Mouse (Mus musculus) adrenal gland, adult 2 months (tissue): ENCODE measurements at regions not wholly inside any gene's neighbourhood (a gene's known extent, or its start where the extent isn't known, plus 50 kb on each side); places are given as distances from the start of the nearest gene placed in this dataset.

Experiments
- DNase-seq: peaks from one replicate; pipeline ENCODE4 v3.0.0; 2021

DNA sequence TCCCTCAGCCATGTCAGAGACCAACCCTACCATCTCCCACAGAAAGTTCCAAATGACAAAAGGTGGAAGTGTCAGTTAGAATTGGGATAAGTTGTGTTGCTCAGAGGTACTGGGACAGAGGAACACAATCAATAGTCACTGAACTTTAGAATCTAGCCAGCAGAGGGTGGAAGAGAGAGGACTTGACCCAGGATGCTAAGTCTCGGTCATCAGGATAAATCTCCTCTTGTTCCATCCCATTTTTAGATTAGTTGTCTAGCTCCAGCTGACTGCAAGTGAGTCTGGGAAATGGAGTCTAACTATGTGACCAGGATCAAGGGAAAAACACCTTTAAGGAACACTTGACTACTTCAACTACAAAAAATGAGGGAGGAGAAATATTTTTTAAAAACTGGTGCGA is 91.5 kb downstream of the Fam84b start:
- peak; percentile 11 for DNase-seq

DNA sequence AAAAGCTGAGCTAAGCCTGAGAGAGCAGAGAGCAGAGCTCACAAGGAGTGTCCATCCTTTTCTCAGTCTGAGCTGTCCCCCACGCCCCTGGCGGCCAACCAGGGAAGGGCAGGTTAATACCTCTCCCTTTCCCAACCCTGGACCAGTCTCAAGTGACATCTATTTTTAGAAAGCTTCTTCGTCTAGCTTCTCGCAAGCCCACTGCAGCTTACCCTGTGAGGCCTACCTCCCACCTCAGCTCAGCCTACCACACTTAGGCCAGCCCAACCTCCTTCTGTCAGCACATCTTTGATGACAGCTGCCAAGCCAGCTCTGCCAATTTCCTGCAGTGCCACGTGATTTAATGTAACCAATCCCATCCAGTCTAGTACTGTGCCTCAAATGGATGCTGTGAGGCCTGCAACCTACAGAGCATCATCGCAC is 93.6 kb downstream of the Fam84b start:
- DNase-seq, result peak; percentile 70

DNA sequence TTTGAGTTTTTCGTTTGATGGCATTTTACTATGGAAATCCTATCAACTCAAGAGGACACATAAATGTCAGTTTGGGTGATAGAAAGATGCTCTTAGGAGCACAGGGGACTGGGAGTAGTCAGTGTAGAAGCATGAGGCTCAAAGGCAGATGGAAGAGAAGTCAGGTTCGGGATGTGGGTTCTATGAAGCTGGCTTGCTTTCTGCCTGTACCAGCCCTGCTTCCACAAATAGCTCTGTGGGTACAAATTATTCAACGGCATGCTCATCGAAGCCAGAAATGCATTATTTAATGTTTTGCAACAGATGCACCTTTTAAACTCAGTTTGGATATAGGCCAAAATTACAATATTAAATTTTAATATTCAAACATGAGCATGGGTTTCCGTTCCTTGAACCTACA is 99.3 kb downstream of the Fam84b start:
- no peak for DNase-seq

DNA sequence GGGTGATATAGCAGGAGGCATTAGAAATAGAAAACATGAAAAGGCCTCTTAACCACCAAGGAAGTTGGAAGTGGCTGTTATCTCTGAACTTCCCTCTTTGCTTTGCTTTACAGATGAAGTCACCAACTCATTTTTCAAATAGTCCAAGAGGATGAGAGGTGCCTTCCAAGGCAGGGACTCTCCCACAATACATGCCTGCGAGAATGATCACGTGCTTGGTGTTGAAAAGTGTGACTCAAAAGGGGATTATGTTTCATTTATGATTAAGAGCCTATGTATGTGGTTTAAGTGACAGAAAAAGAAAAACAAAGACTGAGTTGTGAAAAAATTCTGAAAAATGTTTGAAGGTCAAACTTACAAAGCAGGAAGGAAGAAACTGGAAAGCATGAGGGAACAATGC is 114.0 kb downstream of the Fam84b start:
- no peak for DNase-seq

DNA sequence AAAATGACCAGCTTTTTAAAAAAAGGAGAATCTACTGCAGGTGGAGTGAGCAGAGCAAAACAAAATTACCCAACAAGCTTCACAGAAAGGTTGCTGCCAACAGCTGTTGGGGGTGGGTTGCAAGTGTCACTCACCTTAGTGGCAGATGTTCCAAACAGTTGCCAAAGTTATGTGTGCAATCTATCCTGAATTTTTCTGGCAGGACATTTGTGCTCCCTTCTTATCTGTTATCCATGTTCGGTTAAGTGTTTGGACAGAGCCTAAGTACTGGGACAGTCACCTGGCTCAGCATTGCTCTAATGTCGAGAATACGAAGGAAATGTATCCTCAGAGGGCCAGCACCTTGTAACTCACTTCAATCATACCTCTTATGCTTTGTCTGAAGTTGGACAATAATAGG is 115.3 kb downstream of the Fam84b start:
- DNase-seq, result no peak

DNA sequence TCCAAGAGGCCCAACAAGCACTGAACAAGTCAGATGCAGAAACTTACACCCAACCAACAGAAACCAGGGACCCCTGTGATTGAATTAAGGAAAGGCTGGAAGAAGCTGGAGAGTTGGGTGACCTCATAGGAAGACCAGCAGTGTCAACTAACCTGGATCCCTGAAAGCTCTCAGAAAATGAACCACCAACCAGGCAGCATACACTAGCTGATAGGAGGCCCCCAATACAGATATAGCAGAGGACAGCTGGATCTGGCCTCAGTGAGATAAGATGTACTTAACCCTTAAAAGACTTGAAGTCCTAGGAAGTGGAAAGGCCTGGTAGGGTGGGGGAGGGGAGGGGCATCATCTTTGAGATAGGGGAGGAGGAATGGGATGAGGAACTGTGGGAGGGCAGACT is 121.2 kb downstream of the Fam84b start:
- no peak for DNase-seq

DNA sequence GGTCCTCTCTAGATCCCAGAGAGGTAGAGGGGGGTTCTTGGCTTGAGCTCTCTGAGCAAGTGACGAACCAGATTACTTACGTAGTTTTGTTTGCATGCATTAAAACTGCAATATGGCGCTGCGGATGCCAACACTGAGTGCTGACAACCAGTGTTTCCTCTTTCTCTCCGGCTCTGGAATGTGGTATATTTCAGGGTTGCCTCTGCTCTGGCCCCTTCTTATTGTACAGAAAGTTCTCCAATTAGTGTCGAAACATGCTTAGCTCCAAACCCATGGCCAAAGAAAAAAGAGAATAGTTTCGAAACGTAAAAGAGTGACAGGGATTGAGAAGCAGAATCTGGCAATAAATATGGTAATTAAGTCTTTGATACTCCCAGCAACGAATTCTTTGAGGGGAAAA is 124.8 kb downstream of the Fam84b start:
- DNase-seq, result no peak

DNA sequence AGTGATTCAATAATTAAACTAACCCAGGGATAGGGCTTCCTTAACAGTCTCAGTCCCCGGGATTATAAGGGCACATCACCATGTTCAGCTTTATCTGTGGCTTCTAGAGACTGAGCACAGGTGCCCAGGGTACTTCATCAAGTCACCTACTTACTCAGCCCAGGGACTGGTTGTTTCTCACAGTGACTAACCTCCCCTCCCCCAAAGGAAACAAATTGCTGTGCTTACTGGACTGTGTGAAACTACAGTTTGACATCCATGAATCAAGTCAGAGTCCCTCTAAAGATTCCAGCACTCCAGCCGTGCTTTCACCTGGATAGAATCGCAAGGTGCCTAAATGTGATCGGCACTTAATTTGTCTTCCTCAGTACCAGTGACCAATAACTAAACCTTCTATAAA is 125.2 kb downstream of the Fam84b start:
- DNase-seq, result no peak

DNA sequence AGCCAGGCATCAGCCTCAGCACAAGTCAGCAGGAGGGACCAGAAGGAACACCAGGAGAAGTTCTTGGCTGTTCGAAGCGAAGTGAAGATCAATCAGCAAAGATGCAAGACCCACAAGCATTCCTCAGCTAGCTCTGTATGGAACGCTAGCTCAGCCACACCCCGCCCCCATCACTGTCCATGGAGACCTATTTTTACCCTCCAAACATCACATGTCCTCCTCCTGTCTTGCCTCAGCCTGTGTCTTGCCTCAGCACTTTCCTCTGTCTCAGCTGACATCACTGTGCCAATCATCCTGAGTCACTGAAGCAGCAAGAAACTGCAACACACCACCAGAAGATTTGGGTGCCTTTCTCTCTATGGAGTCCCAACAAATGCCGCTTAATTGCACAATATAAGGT is 134.2 kb downstream of the Fam84b start:
- DNase-seq, result no peak

DNA sequence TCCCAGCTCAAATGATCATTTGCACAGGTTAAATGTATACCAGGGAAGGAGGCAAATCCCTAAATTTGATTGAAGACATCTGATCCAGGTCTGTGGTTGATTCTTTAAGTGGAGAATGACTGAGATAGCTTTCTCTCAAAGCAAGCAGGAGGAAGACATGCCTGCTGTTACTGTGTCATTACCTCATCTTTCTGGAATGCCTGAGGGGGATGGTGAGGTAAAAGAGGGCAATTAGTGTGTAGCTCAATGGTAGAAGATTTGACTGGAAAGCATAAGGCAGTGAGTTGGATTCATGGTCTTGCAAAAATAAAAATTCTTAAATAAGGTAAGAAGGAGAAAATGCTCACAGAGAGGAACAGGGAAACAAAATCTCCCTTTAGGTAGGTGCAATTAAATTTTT is 144.9 kb downstream of the Fam84b start:
- no peak for DNase-seq

DNA sequence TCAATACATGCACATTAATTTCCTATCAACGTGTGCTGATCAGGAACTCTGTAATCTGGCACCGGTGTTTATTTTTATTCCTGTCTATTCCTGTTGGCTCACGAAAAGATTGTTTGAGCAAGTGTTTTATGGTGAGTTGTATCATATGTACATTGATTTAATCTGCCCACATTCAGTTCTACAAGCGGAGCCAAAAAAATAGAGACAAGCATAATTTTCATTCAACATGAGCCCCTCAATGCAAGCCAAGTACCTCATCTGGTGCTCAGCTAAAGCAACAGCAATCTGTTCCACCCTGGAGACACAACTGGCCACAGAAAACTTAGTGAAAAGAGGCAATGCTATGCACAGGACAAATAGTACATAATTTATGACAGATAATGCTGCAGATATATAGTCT is 147.6 kb downstream of the Fam84b start:
- no peak for DNase-seq

DNA sequence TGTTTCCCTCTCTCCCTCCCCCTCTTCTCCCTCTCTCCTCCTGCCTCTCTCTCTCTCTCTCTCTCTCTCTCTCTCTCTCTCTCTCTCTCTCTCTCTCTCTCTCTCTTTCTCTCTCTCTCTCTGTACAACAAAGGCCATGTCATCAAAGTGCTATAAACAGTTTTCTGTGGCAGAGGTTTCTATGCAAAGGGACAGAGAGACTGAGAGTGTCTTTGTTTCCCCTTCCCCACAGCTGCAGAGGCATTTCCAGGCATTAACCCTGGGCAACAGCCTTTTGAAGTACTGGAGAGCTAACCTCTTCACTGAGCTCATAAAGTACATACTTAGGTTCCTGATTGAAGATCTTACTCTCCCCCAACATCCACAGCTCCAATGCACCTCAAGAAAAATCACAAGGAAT is 152.3 kb downstream of the Fam84b start:
- DNase-seq, result no peak

DNA sequence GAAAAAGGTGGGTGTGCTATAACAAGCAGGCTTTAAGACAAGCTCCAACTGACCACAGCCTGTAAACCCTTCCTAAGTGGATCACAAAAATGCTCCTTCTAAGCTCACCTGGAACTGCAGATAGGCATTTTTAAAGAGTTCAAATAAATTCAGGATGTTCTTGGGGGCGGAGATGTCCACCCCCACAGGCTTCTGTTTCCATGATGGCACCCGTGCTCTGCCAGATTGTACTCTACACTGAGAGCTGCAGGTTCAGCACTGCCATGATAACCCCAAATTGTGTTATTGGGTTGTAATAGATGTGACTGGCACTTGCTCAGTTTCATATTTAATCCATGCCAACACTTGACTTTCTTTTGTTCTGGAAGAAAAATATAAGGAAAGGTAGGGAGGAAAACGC is 158.8 kb downstream of the Fam84b start:
- DNase-seq, result no peak

DNA sequence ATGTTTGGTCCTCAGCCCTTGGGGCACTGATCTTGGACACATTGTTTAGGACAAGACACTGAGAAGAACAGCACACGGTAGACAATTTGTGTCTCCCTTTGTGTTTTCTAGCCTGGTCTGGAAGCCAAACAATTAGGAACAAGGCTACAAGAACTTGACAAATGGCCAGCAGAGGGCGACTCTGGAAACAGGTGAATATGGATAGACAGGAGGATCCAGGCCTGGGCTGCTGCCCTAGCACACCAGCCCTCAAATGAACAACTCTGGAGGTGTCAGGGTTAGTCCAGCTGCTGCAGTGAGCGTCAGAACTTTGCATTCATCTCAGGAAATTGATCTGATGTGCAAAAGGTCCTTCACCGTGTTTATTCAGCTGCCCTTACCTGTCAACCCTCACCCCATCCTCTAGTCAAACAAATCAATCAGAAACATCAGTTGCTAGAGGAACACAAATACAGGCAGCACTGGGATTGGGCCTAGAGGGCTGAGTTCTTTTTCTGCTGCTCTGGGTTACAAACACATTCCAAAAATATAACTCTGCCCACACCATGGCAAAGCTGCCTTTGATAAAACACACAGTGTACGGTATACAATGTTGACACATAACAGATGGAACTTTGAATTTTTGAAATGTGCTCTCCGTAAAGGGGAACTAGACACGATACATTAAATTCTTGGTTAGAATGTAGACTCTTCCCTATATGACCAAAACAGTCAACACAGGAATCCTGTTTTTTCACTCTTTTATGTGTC is 159.7 kb downstream of the Fam84b start:
- DNase-seq, result peak; percentile 20

DNA sequence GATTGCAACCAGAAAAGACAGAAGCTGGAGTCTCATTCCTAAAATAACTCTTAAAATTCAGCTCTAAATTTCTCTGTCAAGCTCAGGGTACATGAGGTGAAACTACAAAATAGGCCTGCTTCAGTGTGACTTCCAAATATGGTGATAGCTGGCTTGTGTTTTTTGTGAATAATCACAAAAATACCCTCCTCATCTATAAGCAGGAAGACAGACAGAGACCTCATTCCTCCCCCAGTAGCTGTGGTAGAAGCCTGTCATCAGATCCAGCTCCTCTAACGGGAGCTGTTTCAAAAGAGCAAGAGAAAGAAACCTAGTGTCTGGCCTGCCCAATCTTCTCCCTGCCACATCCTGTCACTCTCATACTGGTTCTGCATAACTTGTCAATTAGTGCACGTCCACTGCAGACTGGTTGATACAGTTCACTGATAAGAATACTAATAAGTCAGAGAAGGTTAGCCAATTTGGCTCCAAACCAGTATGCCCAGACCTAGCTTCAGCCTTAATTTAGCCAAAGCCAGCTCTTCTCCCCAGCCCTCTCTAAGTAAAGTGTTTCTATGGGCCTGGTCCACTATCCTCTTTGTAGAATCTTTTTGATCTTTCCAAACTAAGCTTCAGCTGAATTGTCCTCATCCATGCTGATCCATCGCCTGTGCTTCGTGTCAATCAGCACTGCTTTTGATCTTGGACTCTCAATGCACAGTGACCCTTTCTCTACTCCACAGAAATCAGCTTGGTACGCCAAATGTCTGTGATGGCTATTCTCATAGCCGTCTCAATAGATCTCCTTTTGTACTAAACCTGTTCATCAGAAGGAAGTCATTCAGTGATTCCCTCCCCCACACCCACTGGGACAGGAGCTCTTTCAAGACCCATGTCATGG is 160.6 kb downstream of the Fam84b start:
- DNase-seq, result no peak

DNA sequence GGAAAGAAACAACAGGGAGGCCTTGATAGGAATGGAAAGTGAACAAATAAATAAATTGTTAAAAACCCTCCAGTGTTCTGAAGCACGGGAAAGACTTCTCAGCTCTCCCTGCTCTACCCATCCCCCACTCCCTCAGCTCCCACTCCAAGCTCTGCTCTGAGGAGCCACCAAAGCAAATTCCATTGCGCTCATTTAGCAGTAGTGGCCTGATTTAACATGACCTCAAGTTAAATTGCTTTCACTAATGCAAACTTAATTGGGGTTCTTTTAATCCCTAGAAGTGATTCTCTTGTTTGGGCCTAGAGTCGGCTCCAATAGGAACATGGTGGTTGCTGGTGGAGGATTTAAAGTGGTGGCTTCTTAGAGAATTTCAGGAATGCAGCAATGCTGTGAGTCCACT is 161.4 kb downstream of the Fam84b start:
- DNase-seq, result no peak

DNA sequence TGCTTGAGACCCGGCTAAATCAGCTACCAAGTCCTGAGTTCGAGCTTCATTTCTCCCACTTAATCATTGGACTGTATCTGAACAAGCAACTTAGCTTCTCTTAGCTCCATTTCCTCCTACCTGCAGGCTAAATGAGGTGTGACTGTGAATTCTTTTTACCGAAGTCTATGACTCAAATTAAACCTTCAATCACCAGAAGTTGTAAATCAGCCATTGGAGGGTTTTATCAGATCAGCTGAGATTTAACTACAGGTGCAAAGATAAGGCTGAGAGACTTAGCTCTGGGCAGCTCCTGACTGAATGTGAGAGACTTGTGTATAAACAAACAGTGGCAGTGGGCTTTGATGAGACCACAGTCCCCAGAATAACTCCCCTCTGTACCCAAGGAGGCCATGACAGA is 176.2 kb downstream of the Fam84b start:
- DNase-seq, result no peak

DNA sequence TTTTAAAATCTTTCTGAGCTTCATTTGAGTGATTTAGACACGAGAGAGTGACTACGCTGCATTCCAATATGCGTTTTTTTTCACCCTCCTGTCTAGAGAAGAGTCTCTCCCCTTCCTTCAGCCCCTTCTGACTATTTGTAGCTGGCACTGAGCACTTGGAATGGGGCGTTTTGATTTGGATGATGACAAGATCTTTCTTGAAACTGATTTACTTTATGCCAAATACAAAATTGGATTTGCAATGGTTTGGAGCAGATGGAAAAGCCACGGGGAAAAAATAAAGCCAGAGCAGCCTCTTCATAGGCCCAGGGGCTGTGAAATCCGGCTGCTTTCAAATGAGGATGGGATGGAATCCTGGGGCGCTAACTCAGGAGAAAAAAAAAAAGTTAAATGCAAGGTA is 196.0 kb downstream of the Fam84b start:
- no peak for DNase-seq

DNA sequence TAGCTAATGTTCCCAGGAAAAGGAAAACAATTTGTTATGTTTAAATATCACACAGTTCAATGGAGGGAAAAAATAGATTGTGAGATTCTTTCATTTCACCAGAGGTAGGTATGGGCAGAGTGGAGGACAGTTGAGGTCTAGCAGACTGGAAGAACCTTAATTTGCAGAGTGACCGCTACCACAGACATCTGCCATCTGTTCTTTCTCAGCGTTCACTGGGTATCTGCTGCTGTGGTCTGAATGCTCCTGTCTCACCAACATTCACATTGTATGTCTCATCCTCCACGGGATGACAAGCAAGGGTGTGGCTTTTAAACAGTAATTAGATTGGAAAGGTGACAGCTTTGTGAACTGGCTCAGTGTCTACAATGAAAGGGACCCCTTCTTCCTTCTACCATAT is 198.5 kb downstream of the Fam84b start:
- DNase-seq, result no peak

DNA sequence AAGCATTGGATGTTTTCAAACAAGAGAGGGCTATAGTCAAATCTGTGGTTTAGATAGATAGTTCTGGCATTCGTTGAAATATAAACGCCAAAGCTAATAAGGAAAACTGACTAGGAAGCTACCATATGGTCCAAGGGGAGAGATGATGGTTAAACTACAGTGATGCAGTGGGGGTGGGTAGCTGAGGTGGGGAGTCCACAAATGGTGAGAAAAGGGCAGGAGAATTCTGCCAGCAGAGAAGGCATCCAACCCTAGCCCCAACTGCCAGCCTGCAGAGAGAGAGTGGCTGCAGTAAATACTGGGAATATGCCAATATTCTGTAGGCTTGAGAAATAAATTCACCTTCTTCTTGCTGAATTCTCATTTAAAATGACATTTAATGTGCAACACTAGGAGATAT is 204.3 kb downstream of the Fam84b start:
- DNase-seq, result no peak

DNA sequence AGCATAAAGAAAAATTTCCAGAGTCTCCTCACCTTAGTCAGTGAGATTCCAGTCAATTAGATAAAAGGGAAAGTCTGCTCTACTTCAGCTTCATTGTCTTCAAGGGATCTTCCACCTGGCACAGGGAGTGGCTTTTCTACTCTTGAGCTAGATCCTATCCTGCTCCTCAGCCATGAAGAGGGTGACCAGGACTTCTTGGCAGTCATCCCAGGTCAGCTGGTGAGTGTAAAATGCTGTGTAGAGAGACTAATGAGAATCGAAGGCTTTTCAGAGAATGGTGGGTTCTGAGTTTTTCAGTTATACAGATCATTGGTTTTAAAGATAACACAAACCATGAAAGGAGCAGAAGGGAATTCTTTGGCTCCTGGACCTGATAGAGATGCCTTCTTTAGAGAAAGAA is 211.8 kb downstream of the Fam84b start:
- no peak for DNase-seq

DNA sequence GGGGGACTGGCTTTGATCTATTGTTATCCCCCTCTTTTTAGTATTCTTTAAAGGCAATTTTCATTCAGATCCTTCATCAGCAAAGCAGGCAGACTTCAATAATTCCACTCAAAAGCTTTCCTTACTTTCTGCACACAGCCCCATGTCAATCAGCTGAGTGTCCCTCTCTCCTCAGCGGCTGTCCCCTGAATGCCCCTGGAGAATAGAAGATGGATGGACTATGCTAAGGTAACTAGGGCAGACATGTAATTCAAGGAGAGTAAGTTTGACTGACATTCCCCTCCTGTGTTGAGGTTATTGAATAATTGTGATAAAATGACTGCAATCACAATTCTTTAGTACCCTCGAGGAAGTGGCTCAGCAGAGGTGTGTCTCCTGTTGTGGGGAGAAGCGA is 220.1 kb downstream of the Fam84b start:
- DNase-seq, result no peak

DNA sequence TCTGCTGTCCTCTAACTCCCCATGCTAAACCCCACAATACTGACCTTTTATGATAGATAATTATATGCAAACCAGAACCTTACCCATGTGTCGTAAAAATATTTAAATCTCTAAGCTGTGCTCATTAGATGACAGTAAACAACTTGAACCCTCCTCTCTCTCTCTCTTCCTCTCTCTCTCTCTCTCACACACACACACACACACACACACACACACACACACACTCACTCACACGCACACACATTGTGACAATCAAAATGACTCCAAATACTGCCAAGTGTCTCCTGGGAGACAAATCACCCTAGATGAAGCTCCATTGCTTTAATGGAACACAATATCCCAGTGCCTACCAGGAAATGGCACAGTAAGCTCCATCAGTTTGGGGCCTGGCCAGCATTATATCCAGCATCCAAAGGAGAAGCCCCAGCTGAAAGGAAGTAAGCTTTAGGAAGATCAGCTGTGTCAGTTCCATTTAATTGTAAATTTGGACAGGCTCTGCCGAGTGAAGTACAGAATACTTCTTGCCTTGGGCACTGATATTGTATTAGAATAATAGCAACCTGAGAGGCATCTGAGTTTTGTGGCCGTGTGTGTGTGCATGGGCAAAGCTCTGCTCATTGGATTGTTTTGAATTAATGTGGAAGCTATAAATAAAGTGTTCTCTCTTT is 220.7 kb downstream of the Fam84b start:
- DNase-seq, result no peak
